Mouse (Mus musculus) frontal cortex, postnatal 14 days (tissue): ENCODE results near the gene Bend7.

ENCODE experiments used
- DNase-seq, 2 experiments: peaks; one replicate each; pipeline ENCODE4 v3.0.0; 2022; ENCODE audit warnings: low spot score in 2 of 2

Bend7 gene

GRCm38 (mm10) chr2:4717769-4718661, at the start of gene Bend7:
Gene Bend7, plus strand, starts transcription at chr2:4717831.
- no peak for DNase-seq

- no peak for DNase-seq
These were observed 49.0 kb upstream of the Bend7 start for GRCm38 (mm10) chr2:4668626-4669025.

- no peak for DNase-seq
These were observed 47.9 kb upstream of the Bend7 start for GRCm38 (mm10) chr2:4669701-4670100.

- no peak for DNase-seq
These were observed 46.0 kb upstream of the Bend7 start for GRCm38 (mm10) chr2:4671636-4672035.

- no peak for DNase-seq
These were observed 37.7 kb upstream of the Bend7 start for GRCm38 (mm10) chr2:4679886-4680285.

- DNase-seq = no peak
These were observed 6.4 kb upstream of the Bend7 start for GRCm38 (mm10) chr2:4711262-4711661.

- no peak for DNase-seq
These were observed 406 bp upstream of the Bend7 start for GRCm38 (mm10) chr2:4717081-4717768.

- no peak for DNase-seq
These were observed 5.5 kb downstream of the Bend7 start for GRCm38 (mm10) chr2:4723088-4723487.

- DNase-seq = no peak
These were observed 12.5 kb downstream of the Bend7 start for GRCm38 (mm10) chr2:4730161-4730560.

- no peak for DNase-seq
These were observed 16.3 kb downstream of the Bend7 start for GRCm38 (mm10) chr2:4733971-4734370.

GRCm38 (mm10) chr2:4736095-4736797, 18.6 kb downstream of the Bend7 start:
- DNase-seq = no peak

GRCm38 (mm10) chr2:4736798-4737155, 19.1 kb downstream of the Bend7 start:
- DNase-seq = no peak

GRCm38 (mm10) chr2:4751918-4752317, 34.3 kb downstream of the Bend7 start:
- no peak for DNase-seq

- no peak for DNase-seq
These were observed 38.1 kb downstream of the Bend7 start for GRCm38 (mm10) chr2:4755716-4756115.

GRCm38 (mm10) chr2:4757218-4757617, 39.6 kb downstream of the Bend7 start:
- DNase-seq = no peak

GRCm38 (mm10) chr2:4760741-4761140, 43.1 kb downstream of the Bend7 start:
- no peak for DNase-seq

GRCm38 (mm10) chr2:4761906-4762305, 44.3 kb downstream of the Bend7 start:
- DNase-seq = no peak

- no peak for DNase-seq
These were observed 46.4 kb downstream of the Bend7 start for GRCm38 (mm10) chr2:4764071-4764470.

GRCm38 (mm10) chr2:4770376-4770775, 52.7 kb downstream of the Bend7 start:
- DNase-seq = no peak

- no peak for DNase-seq
These were observed 56.3 kb downstream of the Bend7 start for GRCm38 (mm10) chr2:4773911-4774310.

GRCm38 (mm10) chr2:4777291-4777690, 59.7 kb downstream of the Bend7 start:
- no peak for DNase-seq

- DNase-seq = no peak
These were observed 64.0 kb downstream of the Bend7 start for GRCm38 (mm10) chr2:4781641-4782040.
